Mouse (Mus musculus): ENCODE results near the gene Timm22. TPM values are rescaled to one million over a fixed set of nuclear protein-coding genes. Genes with fewer than 3 reads are reported as not detected.

Gene Timm22
- polyA plus RNA-seq, 1 experiment from 2014 or later = 102 TPM

GRCm38 (mm10) chr11:76374491-76375185, 32.1 kb upstream of the Timm22 start:
- Histone ChIP-seq H3K4me2 (replicated peaks) (no peak overlapping the region), H3K27ac (peak overlapping the region; percentile 30), H3K27me3 (no peaks in the 10 kb centered on the region), H3K9ac (replicated peaks) (0 out of 2 replicates have a peak overlapping the region, but pooled peaks have one; percentile 7), H3K4me3 (replicated peaks) (no peak overlapping the region), H3K4me1 (replicated peaks) (peaks cover 17% of the 10 kb centered on the region), H3K9me3 (no peaks in the 10 kb centered on the region), H3K36me3 (no peaks in the 10 kb centered on the region)
- no peak for ATAC-seq
- WGBS = 72% methylated on average over 17 of the region's 17 CpGs

DNA sequence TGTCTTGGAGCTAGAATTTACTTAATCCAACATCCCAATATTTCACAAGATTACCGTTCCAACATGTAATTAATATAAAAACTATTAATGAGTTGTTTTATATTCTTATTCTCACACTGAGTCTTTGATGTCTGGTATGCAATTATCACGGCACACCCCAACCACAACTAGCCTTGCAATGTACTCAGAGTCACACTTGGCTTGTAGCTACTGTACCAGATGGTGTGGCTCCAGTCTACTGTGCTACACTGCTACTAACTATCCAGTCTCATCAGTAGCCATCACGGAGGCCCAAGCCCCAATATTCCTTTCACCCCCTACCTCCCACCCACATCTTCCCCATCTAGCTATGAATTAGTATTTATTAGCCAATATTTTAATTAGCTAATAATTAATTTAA, 30.3 kb upstream of the Timm22 start:
- Histone ChIP-seq H3K4me3 (replicated peaks) (no peak overlapping the region), H3K27me3 (no peaks in the 10 kb centered on the region), H3K36me3 (no peaks in the 10 kb centered on the region), H3K9ac (replicated peaks) (no peak overlapping the region), H3K4me1 (replicated peaks) (peaks cover 25% of the 10 kb centered on the region), H3K27ac (no peak overlapping the region), H3K4me2 (replicated peaks) (no peak overlapping the region), H3K9me3 (no peaks in the 10 kb centered on the region)
- ATAC-seq = no peak
- WGBS = 94% methylated on average over 3 of the region's 3 CpGs

- Histone ChIP-seq H3K27me3 (no peaks in the 10 kb centered on the region), H3K4me1 (replicated peaks) (peaks cover 31% of the 10 kb centered on the region), H3K4me3 (replicated peaks) (no peak overlapping the region), H3K9ac (replicated peaks) (no peak overlapping the region), H3K36me3 (no peaks in the 10 kb centered on the region), H3K9me3 (no peaks in the 10 kb centered on the region), H3K27ac (no peak overlapping the region), H3K4me2 (replicated peaks) (no peak overlapping the region)
- no peak for ATAC-seq
- 48% methylated on average over 11 of the region's 11 CpGs for WGBS
These were observed 26.7 kb upstream of the Timm22 start for GRCm38 (mm10) chr11:76379921-76380544.

GRCm38 (mm10) chr11:76381201-76381885, 25.4 kb upstream of the Timm22 start:
- Histone ChIP-seq H3K4me2 (replicated peaks) (no peak overlapping the region), H3K9ac (replicated peaks) (no peak overlapping the region), H3K4me3 (replicated peaks) (no peak overlapping the region), H3K27me3 (no peaks in the 10 kb centered on the region), H3K4me1 (replicated peaks) (peaks cover 41% of the 10 kb centered on the region), H3K36me3 (no peaks in the 10 kb centered on the region), H3K9me3 (no peaks in the 10 kb centered on the region), H3K27ac (no peak overlapping the region)
- no peak for ATAC-seq
- 84% methylated on average over 15 of the region's 15 CpGs for WGBS

DNA sequence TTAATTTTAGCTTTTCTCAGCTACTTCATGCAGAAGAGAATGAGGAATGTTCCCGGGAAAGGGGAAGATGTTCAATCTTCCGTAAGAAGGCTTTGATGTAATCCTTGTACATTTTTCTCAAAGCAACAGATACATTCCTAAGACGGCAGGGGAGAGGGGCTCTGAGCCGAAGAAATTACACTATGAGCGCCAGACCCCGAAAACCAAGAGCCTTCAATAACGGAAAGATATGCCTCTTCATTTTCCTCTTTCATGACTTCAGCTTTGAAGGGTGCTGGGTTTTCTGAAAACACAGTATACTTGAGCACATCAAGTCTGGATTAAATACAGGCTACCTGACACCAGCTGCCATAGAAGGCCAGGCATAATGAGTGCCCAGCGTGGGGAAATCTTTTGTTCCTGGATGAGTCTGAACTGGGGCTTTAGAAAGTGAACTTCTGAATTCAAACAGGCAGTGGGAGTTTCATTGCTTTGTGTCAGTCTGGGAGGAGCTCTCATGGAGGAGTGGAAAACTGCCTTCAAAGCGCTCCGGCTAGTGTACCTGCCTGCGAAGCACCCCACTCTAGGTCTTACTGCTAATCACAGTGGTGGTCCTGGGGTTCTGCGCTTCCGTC, 23.9 kb upstream of the Timm22 start:
- Histone ChIP-seq H3K4me1 (replicated peaks) (peaks cover 39% of the 10 kb centered on the region), H3K27ac (peak overlapping the region; percentile 54), H3K36me3 (no peaks in the 10 kb centered on the region), H3K27me3 (no peaks in the 10 kb centered on the region), H3K9me3 (no peaks in the 10 kb centered on the region), H3K4me2 (replicated peaks) (0 out of 2 replicates have a peak overlapping the region, but pooled peaks have one; percentile 6), H3K4me3 (replicated peaks) (no peak overlapping the region), H3K9ac (replicated peaks) (no peak overlapping the region)
- ATAC-seq = peak; percentile 44; the same call in 1 of the 2 replicates
- WGBS = 11% methylated on average over 13 of the region's 13 CpGs

DNA sequence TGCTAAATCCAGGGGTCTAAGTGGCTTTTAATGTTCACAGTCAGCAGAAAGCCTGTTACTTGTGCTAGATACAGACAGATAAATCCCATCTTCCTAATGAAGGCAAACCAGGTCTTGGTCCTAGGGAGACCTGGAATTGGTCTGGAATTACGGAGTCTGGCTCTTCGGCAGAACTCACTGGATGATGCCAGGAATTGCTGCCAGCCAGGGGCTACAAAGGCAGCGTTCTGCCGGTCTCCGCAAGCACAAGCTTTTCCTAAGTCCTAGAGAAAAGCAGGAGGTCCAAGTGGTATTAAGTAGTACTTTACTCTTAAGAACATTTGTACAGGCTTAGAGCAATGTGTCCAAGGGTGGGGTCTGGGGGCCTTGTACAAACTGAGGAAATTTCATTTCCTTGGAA, 22.4 kb upstream of the Timm22 start:
- WGBS = 58% methylated on average over 5 of the region's 5 CpGs
- Histone ChIP-seq H3K27me3 (no peaks in the 10 kb centered on the region), H3K4me3 (replicated peaks) (no peak overlapping the region), H3K9ac (replicated peaks) (no peak overlapping the region), H3K27ac (peak overlapping the region; percentile 14), H3K9me3 (no peaks in the 10 kb centered on the region), H3K4me2 (replicated peaks) (no peak overlapping the region), H3K36me3 (no peaks in the 10 kb centered on the region), H3K4me1 (replicated peaks) (peaks cover 54% of the 10 kb centered on the region)
- ATAC-seq = no peak

DNA sequence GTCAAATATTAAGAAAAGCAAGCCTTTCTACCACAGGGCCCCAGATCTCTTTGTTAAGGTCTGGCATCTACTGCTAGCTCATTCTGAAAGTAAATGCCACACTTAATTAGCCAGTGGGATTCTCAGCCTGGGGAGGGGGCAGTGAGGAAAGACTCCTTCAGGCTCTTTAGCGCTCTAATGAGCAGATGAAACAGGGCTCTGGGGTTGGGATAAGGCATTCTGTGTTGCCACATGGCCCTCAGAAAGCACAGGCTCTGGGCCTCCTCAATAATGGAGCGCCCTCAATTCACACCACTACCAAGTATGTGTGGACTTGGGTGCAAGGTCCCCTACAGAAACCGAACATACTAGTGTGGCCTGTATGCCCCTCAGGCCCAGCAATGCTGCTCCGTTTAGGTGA, 21.7 kb upstream of the Timm22 start:
- H3K9ac ChIP-seq (replicated peaks) = no peak overlapping the region
- ATAC-seq = peak; percentile 46; the same call in 1 of the 2 replicates
- no peaks in the 10 kb centered on the region for H3K27me3 ChIP-seq
- no peaks in the 10 kb centered on the region for H3K36me3 ChIP-seq
- H3K4me1 ChIP-seq (replicated peaks) = peaks cover 55% of the 10 kb centered on the region
- 47% methylated on average over 4 of the region's 4 CpGs for WGBS
- no peak overlapping the region for H3K4me3 ChIP-seq (replicated peaks)
- peak overlapping the region; percentile 72 for H3K27ac ChIP-seq
- H3K4me2 ChIP-seq (replicated peaks) = no peak overlapping the region
- H3K9me3 ChIP-seq = no peaks in the 10 kb centered on the region

DNA sequence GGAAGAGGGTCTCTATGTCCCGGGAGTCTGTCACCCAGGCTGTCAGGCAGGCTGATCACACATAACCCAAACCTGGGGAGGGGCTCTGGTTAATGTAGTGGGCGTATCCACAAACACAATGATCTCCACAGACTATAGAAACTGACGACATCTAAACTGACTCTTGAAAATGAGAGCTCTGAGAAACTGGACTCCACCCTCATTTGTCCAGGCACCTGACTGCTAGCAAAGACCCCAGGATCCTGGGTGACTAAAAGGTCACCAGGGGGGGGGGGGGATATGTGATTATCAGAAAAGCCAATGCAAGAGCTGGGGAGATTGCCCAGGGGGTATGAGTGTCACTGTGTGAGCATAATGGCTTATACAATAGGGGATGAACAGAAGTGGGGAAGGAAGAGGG, 21.0 kb upstream of the Timm22 start:
- Histone ChIP-seq H3K9me3 (no peaks in the 10 kb centered on the region), H3K27ac (peak overlapping the region; percentile 72), H3K36me3 (no peaks in the 10 kb centered on the region), H3K4me3 (replicated peaks) (no peak overlapping the region), H3K4me1 (replicated peaks) (peaks cover 50% of the 10 kb centered on the region), H3K9ac (replicated peaks) (no peak overlapping the region), H3K4me2 (replicated peaks) (no peak overlapping the region), H3K27me3 (no peaks in the 10 kb centered on the region)
- ATAC-seq = no peak
- 37% methylated on average over 3 of the region's 3 CpGs for whole genome bisulfite sequencing

DNA sequence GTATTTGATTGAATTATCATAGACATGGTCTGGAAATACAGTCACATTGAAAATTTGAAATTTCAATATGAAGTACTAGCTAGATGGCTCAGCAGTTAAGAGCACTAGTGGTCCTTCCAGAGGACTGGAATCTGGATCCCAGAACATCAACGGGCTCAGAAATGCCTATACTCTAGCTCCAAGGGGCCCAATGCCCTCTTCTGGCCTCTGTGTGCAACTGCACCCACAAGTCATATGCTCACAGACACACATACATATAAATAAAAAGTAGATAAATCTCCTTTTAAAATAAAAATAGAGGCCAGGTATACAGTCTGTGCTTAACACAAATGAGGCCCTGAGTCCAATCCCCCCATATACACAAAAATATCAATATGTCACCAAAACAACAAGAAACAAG, 19.7 kb upstream of the Timm22 start:
- WGBS = 79% methylated on average over 1 of the region's 1 CpGs
- Histone ChIP-seq H3K4me3 (replicated peaks) (no peak overlapping the region), H3K4me2 (replicated peaks) (no peak overlapping the region), H3K4me1 (replicated peaks) (peaks cover 50% of the 10 kb centered on the region), H3K9me3 (no peaks in the 10 kb centered on the region), H3K9ac (replicated peaks) (no peak overlapping the region), H3K36me3 (peaks cover 5% of the 10 kb centered on the region; the same call in 1 of the 2 replicates), H3K27me3 (no peaks in the 10 kb centered on the region), H3K27ac (no peak overlapping the region)
- ATAC-seq = no peak

DNA sequence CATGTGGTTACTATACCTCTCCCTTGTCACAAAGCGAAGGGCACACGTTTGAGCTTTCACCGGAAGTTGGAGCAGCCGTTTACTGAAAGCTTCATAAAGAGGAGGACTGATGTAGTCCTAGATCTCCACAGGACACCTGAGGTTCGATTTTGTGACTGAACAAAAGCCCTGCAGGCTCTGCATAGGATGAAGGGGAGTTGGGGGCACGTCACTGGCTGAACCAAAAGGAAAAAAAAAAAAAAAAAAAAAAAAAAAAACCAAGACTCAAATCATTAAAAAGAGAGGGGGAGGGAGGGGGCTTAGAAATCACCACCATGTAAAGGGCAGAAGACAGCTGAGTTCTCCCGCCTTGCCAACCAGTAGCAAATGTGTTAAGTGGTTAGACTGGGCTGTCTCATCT, 18.0 kb upstream of the Timm22 start:
- Histone ChIP-seq H3K9ac (replicated peaks) (no peak overlapping the region; the same call in 1 of the 2 replicates), H3K27me3 (no peaks in the 10 kb centered on the region), H3K4me2 (replicated peaks) (peak overlapping the region; percentile 28; the same call in 1 of the 2 replicates), H3K27ac (peak overlapping the region; percentile 47), H3K9me3 (no peaks in the 10 kb centered on the region), H3K4me3 (replicated peaks) (no peak overlapping the region), H3K4me1 (replicated peaks) (peaks cover 35% of the 10 kb centered on the region), H3K36me3 (peaks cover 6% of the 10 kb centered on the region; the same call in 1 of the 2 replicates)
- ATAC-seq = peak; percentile 17; the same call in 1 of the 2 replicates
- WGBS = 16% methylated on average over 7 of the region's 7 CpGs

- WGBS = 84% methylated on average over 7 of the region's 7 CpGs
- Histone ChIP-seq H3K9me3 (no peaks in the 10 kb centered on the region), H3K4me2 (replicated peaks) (no peak overlapping the region), H3K4me3 (replicated peaks) (no peak overlapping the region), H3K27ac (no peak overlapping the region), H3K4me1 (replicated peaks) (peaks cover 36% of the 10 kb centered on the region), H3K9ac (replicated peaks) (no peak overlapping the region), H3K27me3 (no peaks in the 10 kb centered on the region), H3K36me3 (peaks cover 6% of the 10 kb centered on the region; the same call in 1 of the 2 replicates)
- no peak for ATAC-seq
These were observed 14.2 kb upstream of the Timm22 start for GRCm38 (mm10) chr11:76392532-76392931.

DNA sequence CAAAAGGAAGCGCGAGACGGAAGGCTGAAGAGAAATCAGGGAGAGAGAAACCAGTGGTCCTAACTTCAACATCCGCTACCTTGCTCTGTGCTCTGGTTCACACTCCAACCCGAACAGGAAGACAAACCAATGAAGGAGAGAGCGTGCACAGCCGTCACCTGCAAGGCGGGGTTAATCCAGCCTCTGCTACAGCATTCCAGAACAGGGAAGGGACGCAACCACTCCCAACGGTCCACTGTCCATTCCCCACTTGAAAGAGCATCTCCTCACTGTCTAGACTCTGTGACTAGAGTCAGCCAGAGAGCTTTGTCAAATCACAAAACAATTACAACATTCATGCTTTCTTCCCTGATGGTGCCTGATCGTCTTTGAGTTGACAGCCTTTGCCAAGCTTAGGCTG, 13.8 kb upstream of the Timm22 start:
- H3K9ac ChIP-seq (replicated peaks) = no peak overlapping the region
- no peak for ATAC-seq
- peaks cover 39% of the 10 kb centered on the region for H3K4me1 ChIP-seq (replicated peaks)
- no peaks in the 10 kb centered on the region for H3K9me3 ChIP-seq
- H3K4me2 ChIP-seq (replicated peaks) = no peak overlapping the region
- no peaks in the 10 kb centered on the region for H3K27me3 ChIP-seq
- H3K4me3 ChIP-seq (replicated peaks) = no peak overlapping the region
- no peak overlapping the region for H3K27ac ChIP-seq
- peaks cover 6% of the 10 kb centered on the region; the same call in 1 of the 2 replicates for H3K36me3 ChIP-seq
- WGBS = 88% methylated on average over 11 of the region's 11 CpGs
